Mouse (Mus musculus) cortical plate, adult 2 months (tissue): ENCODE measurements around the gene Spast. TPM values are rescaled to one million over a fixed set of nuclear protein-coding genes. Genes with fewer than 3 reads are reported as not detected.
"Not testable (repeated sequence)": the region's sequence is repeated elsewhere in the genome, so short reads cannot be mapped to it uniquely, and the experiment has no call there.

Experiments used
- H3K27ac ChIP-seq: fragments of 200-500 bp; 2 replicates; pipeline ENCODE4 v1.5.1; 2012; ENCODE audit warnings: low read length, control low read depth, inconsistent platforms; ENCODE audit not compliant: insufficient read depth
- H3K4me1 ChIP-seq: fragments of 200-500 bp; 2 replicates; pipeline ENCODE4 v1.6.1; 2011; ENCODE audit warnings: low read length; ENCODE audit not compliant: control insufficient read depth, insufficient read depth
- H3K4me3 ChIP-seq: fragments of 200-500 bp; 2 replicates; pipeline ENCODE4 v1.5.1; 2011; ENCODE audit warnings: mild to moderate bottlenecking, low read length, control low read depth; ENCODE audit not compliant: insufficient read depth
- CTCF ChIP-seq: fragments of 200-500 bp; IDR thresholded peaks from 2 replicates; pipeline ENCODE4 v1.5.1; 2011; ENCODE audit warnings: mild to moderate bottlenecking, control low read depth, low read length; ENCODE audit not compliant: insufficient read depth; ENCODE audit errors: extremely low read depth
- POLR2A ChIP-seq: fragments of 200-500 bp; IDR thresholded peaks from 2 replicates; pipeline ENCODE4 v1.6.1; 2011; ENCODE audit warnings: mild to moderate bottlenecking, low read length, control low read depth; ENCODE audit not compliant: insufficient read depth; ENCODE audit errors: extremely low read depth
- polyA plus RNA-seq: library from polyadenylated mRNA; depleted of rRNA; stranded (reverse); fragments of >200 nt; gene quantifications from 2 replicates; pipeline ENCODE4 v1.2.3, GENCODE M21; 2012; rRNA removed

Gene Spast
- 25.2 and 26.4 TPM in 2 replicates for polyA plus RNA-seq

DNA sequence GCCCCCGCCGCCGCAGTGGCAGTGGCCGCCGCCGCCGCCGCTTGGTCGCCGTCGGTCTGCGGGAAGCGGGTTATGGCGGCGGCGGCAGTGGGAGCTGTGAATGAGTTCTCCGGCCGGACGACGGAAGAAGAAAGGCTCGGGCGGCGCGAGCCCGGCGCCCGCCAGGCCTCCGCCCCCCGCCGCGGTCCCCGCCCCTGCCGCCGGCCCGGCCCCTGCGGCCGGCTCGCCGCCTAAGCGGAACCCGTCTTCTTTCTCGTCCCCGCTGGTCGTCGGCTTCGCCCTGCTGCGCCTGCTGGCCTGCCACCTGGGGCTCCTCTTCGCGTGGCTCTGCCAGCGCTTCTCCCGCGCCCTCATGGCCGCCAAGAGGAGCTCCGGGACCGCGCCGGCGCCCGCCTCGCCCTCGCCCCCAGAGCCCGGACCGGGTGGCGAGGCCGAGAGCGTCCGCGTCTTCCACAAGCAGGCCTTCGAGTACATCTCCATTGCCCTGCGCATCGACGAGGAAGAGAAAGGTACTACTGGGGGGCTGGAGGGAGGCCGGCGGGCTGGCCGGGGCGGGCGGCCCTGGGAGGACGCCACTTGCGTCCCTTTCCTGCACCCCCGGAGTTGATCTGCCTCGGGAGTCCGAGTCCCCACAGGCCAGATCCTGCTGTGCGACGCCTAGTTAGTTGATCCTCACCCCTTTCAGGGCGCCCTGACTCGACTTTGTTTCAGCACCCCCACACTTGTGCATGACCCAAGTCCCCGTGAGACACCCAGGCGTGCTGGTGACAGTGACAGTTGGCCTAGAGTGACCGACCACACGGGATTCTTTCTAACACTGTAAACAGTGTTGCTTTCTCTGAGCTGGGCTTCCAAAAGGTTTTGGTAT, at the start of gene Spast:
TSS of gene Spast (plus strand) at position 51 of the 868 bp plus-strand sequence.
- Histone ChIP-seq H3K4me3 (peak within 1 kb of the TSS; percentile 98), H3K27ac (peak within 1 kb of the TSS; percentile 97), H3K4me1 (peaks cover 8% of the 10 kb centered on the region)
- TF ChIP-seq POLR2A, result no peak

DNA sequence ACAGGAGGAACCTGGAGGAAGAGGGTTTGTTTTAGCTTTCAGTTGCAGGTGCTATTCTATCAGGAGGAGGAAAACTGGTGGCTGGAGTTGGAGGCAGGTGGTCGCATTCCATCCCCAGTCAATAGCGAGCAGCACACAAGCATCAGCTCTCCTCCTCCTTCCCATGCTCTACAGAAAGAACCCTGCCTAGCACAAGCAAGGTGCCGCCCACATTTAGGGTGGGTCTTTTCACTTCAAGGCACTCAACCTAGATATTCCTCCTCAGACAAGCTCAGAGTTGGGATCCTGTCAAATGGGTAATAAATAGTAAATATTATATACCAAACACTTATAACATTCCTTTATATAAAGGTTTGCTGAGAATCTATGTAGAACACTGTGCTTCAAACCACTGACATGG, 48.6 kb upstream of the Spast start:
- Histone ChIP-seq H3K27ac (no peak overlapping the region), H3K4me3 (no peak overlapping the region), H3K4me1 (no peaks in the 10 kb centered on the region; the same call in 1 of the 2 replicates)
- TF ChIP-seq POLR2A (no peak), CTCF (no peak)

GRCm38 (mm10) chr17:74290869-74291268, 47.9 kb upstream of the Spast start:
- Histone ChIP-seq H3K4me3 (no peak overlapping the region), H3K27ac (no peak overlapping the region), H3K4me1 (no peaks in the 10 kb centered on the region; the same call in 1 of the 2 replicates)
- TF ChIP-seq POLR2A, result no peak
- TF ChIP-seq CTCF, result no peak

- H3K4me3 ChIP-seq, result no peak overlapping the region
- TF ChIP-seq CTCF (no peak), POLR2A (no peak)
- H3K27ac ChIP-seq, result no peak overlapping the region
- H3K4me1 ChIP-seq, result no peaks in the 10 kb centered on the region; the same call in 1 of the 2 replicates
These were observed 47.0 kb upstream of the Spast start for GRCm38 (mm10) chr17:74291640-74292361.

GRCm38 (mm10) chr17:74293687-74294425, 44.9 kb upstream of the Spast start:
- peak overlapping the region; percentile 87; the same call in 1 of the 2 replicates for H3K27ac ChIP-seq
- no peaks in the 10 kb centered on the region; the same call in 1 of the 2 replicates for H3K4me1 ChIP-seq
- TF ChIP-seq CTCF (no peak), POLR2A (no peak)
- peak overlapping the region; percentile 82 for H3K4me3 ChIP-seq

DNA sequence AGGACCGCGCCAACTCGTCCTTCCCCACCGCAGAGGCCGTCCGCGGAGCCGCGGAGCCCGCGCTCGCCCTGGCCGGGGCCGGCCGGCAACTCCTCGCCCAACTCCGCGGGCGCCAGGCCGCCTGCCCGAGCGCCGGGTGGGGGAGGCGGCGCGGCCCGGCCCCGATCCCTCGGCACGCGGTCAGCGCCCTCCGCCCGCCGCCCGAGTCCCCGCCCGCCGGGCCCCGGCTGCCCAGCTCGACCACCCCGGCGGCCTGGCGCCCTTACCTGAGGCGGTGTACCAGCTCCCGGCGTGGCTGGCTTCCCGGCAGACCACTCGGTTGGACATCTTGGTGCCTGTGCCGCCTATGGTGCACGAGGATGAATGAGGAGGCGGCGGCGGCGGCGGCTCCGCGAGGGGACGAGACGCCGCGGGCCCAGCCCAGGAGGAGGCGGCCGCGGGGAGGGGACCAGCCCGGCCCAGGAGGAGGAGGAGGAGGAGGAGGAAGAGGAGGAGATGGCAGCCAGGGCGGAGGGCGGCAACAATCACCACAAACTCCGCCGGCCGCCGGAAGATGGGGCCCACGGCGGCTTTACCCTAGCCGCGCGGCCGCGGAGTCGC, 44.3 kb upstream of the Spast start:
- Histone ChIP-seq H3K4me3 (peak overlapping the region; percentile 82), H3K27ac (peak overlapping the region; percentile 96), H3K4me1 (no peaks in the 10 kb centered on the region; the same call in 1 of the 2 replicates)
- TF ChIP-seq CTCF, result no peak
- no peak for TF ChIP-seq POLR2A

GRCm38 (mm10) chr17:74295026-74295970, 43.5 kb upstream of the Spast start, which contains the start of gene Memo1:
Gene Memo1 (minus strand): TSS chr17:74295521.
- Histone ChIP-seq H3K4me3 (peak within 1 kb of the TSS; percentile 82), H3K4me1 (no peaks in the 10 kb centered on the region; the same call in 1 of the 2 replicates), H3K27ac (peak within 1 kb of the TSS; percentile 99)
- TF ChIP-seq POLR2A (no peak), CTCF (no peak)

GRCm38 (mm10) chr17:74296076-74296823, 42.5 kb upstream of the Spast start:
- Histone ChIP-seq H3K4me1 (no peaks in the 10 kb centered on the region), H3K27ac (peak overlapping the region; percentile 85; the same call in 1 of the 2 replicates), H3K4me3 (peak overlapping the region; percentile 82)
- TF ChIP-seq CTCF (no peak), POLR2A (no peak)

DNA sequence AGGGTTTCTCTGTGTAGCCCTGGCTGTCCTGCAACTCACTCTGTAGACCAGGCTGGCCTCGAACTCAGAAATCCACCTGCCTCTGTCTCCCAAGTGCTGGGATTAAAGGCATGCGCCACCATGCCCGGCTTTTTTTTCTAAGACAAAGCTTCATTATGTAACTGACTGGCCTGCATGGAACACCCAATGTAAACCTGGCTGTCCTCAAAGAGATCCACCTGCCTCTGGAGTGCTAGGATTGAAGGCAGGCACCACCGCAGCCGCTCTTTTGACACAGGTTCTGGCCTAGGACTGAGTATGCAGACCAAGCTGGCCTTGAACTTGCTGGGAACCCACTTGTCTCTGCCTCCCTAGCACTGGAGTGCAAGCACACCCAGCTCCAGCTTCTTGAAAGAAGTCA, 41.8 kb upstream of the Spast start:
- H3K27ac ChIP-seq, H3K4me3 ChIP-seq, H3K4me1 ChIP-seq: not testable (repeated sequence)
